Comparison of ENCODE assay signal across 14 mouse cellular contexts in genomic region chr5:35070953-35071352, GRCm38 (mm10). TPM values are rescaled to one million over a fixed set of nuclear protein-coding genes. Genes with fewer than 3 reads are reported as not detected.
A peak's percentile ranks its signal among the peaks of the same experiment; 100 is the strongest.
DNase-seq lines count a peak whose midpoint lies in the region; ATAC-seq lines count a peak whose summit lies in the region.
"Had no signal": no experiment of that assay in that cellular context is flagged by ENCODE, and none has a peak within 500 bp of the region (broad histone marks: within the 10 kb centered on the region; RNA-seq: fewer than 3 reads in every experiment).

No protein-coding gene starts in this region.

- DNase-seq in forebrain, embryonic 10.5 days (ENCODE audit: extremely low spot score, low spot score), result no peak
- peak; percentile 43 for DNase-seq in midbrain, embryonic 14.5 days
- no peak for DNase-seq in Muller cell, postnatal 12 days (ENCODE audit: inconsistent ontology term)
- no peak for DNase-seq in testis, postnatal 10 days (ENCODE audit: low spot score)
- DNase-seq: cerebellum, adult 11 months; kidney, adult 9 months; lung, embryonic 14.5 days; thymus, postnatal 14 days had no signal

- no peaks in the 10 kb centered on the region for H3K27me3 ChIP-seq in forebrain, embryonic 12.5 days
- no peaks in the 10 kb centered on the region for H3K27me3 ChIP-seq in forebrain, embryonic 10.5 days (ENCODE audit: poor library complexity, severe bottlenecking)
- H3K27me3 ChIP-seq in midbrain, embryonic 14.5 days (ENCODE audit: control insufficient read depth, insufficient read depth, low read length), result no peaks in the 10 kb centered on the region
- no peaks in the 10 kb centered on the region for H3K27me3 ChIP-seq in midbrain, embryonic 16.5 days (ENCODE audit: control insufficient read depth, insufficient read depth, low read depth, low read length)
- no peaks in the 10 kb centered on the region for H3K27me3 ChIP-seq in hindbrain, embryonic 16.5 days (replicated peaks; ENCODE audit: control insufficient read depth, insufficient read depth, low read length)
- no peaks in the 10 kb centered on the region for H3K27me3 ChIP-seq in neural tube, embryonic 14.5 days (ENCODE audit: control insufficient read depth, insufficient read depth, low read length)
- H3K27me3 ChIP-seq: limb, embryonic 12.5 days had no signal

- peak overlapping the region; percentile 5; the same call in 1 of the 2 replicates for H3K27ac ChIP-seq in forebrain, embryonic 12.5 days
- H3K27ac ChIP-seq in forebrain, embryonic 10.5 days, result no peak overlapping the region; the same call in 1 of the 2 replicates
- H3K27ac ChIP-seq in midbrain, embryonic 14.5 days (replicated peaks; ENCODE audit: low read depth, low read length), result no peak overlapping the region
- no peak overlapping the region for H3K27ac ChIP-seq in midbrain, embryonic 16.5 days (ENCODE audit: low read length)
- no peak overlapping the region for H3K27ac ChIP-seq in hindbrain, embryonic 16.5 days (ENCODE audit: low read depth, low read length)
- peak overlapping the region; percentile 18; the same call in 1 of the 2 replicates for H3K27ac ChIP-seq in neural tube, embryonic 14.5 days (ENCODE audit: low read depth, low read length)
- H3K27ac ChIP-seq: limb, embryonic 12.5 days had no signal

- no peaks in the 10 kb centered on the region for H3K36me3 ChIP-seq in forebrain, embryonic 12.5 days (replicated peaks)
- H3K36me3 ChIP-seq in forebrain, embryonic 10.5 days (replicated peaks), result no peaks in the 10 kb centered on the region
- no peaks in the 10 kb centered on the region for H3K36me3 ChIP-seq in midbrain, embryonic 14.5 days (ENCODE audit: control insufficient read depth, insufficient read depth, low read length)
- peaks cover 2% of the 10 kb centered on the region; the same call in 1 of the 2 replicates for H3K36me3 ChIP-seq in midbrain, embryonic 16.5 days (ENCODE audit: control insufficient read depth, insufficient read depth, low read length)
- H3K36me3 ChIP-seq in hindbrain, embryonic 16.5 days (ENCODE audit: control insufficient read depth, insufficient read depth, low read length), result 0 out of 2 replicates have a peak, but pooled peaks cover 2% of the 10 kb centered on the region
- no peaks in the 10 kb centered on the region for H3K36me3 ChIP-seq in neural tube, embryonic 14.5 days (ENCODE audit: control insufficient read depth, insufficient read depth, low read length)
- H3K36me3 ChIP-seq: limb, embryonic 12.5 days had no signal

- no peak overlapping the region for H3K4me2 ChIP-seq in forebrain, embryonic 12.5 days
- H3K4me2 ChIP-seq in midbrain, embryonic 14.5 days (ENCODE audit: low read length), result no peak overlapping the region
- no peak overlapping the region for H3K4me2 ChIP-seq in midbrain, embryonic 16.5 days (ENCODE audit: low read length)
- no peak overlapping the region for H3K4me2 ChIP-seq in hindbrain, embryonic 16.5 days (ENCODE audit: low read length)
- no peak overlapping the region for H3K4me2 ChIP-seq in neural tube, embryonic 14.5 days (ENCODE audit: low read depth, low read length)
- H3K4me2 ChIP-seq: limb, embryonic 12.5 days; lung, embryonic 14.5 days had no signal

- H3K4me3 ChIP-seq in forebrain, embryonic 12.5 days (replicated peaks), result no peak overlapping the region
- H3K4me3 ChIP-seq in forebrain, embryonic 10.5 days, result no peak overlapping the region
- no peak overlapping the region for H3K4me3 ChIP-seq in midbrain, embryonic 14.5 days (replicated peaks; ENCODE audit: low read depth, low read length)
- H3K4me3 ChIP-seq in midbrain, embryonic 16.5 days (ENCODE audit: low read depth, low read length), result no peak overlapping the region
- no peak overlapping the region for H3K4me3 ChIP-seq in hindbrain, embryonic 16.5 days (ENCODE audit: low read length)
- no peak overlapping the region for H3K4me3 ChIP-seq in neural tube, embryonic 14.5 days (ENCODE audit: low read depth, low read length)
- H3K4me3 ChIP-seq: limb, embryonic 12.5 days had no signal

- H3K4me1 ChIP-seq in forebrain, embryonic 12.5 days, result peaks cover 8% of the 10 kb centered on the region
- H3K4me1 ChIP-seq in forebrain, embryonic 10.5 days, result 0 out of 2 replicates have a peak, but pooled peaks cover 8% of the 10 kb centered on the region
- H3K4me1 ChIP-seq in midbrain, embryonic 14.5 days (ENCODE audit: control insufficient read depth, insufficient read depth, low read length), result 0 out of 2 replicates have a peak, but pooled peaks cover 6% of the 10 kb centered on the region
- no peaks in the 10 kb centered on the region; the same call in 1 of the 2 replicates for H3K4me1 ChIP-seq in midbrain, embryonic 16.5 days (ENCODE audit: control insufficient read depth, insufficient read depth, low read length)
- H3K4me1 ChIP-seq in hindbrain, embryonic 16.5 days (ENCODE audit: control insufficient read depth, insufficient read depth, low read depth, low read length), result peaks cover 3% of the 10 kb centered on the region; the same call in 1 of the 2 replicates
- H3K4me1 ChIP-seq in neural tube, embryonic 14.5 days (ENCODE audit: control insufficient read depth, insufficient read depth, low read length), result 0 out of 2 replicates have a peak, but pooled peaks cover 2% of the 10 kb centered on the region
- H3K4me1 ChIP-seq: limb, embryonic 12.5 days had no signal

- 0 out of 2 replicates have a peak, but pooled peaks have one; percentile 17 for ATAC-seq in forebrain, embryonic 12.5 days (ENCODE audit: low FRiP score)
- no peak; the same call in 1 of the 2 replicates for ATAC-seq in midbrain, embryonic 14.5 days (ENCODE audit: low FRiP score, low TSS enrichment)
- no peak for ATAC-seq in midbrain, embryonic 16.5 days
- peak; percentile 72; the same call in 1 of the 2 replicates for ATAC-seq in hindbrain, embryonic 16.5 days
- ATAC-seq in neural tube, embryonic 14.5 days (ENCODE audit: low read depth), result peak; percentile 57; the same call in 1 of the 2 replicates

- no peaks in the 10 kb centered on the region for H3K9me3 ChIP-seq in forebrain, embryonic 12.5 days
- H3K9me3 ChIP-seq in forebrain, embryonic 10.5 days, result no peaks in the 10 kb centered on the region
- no peaks in the 10 kb centered on the region for H3K9me3 ChIP-seq in midbrain, embryonic 14.5 days (ENCODE audit: control insufficient read depth, low read length)
- H3K9me3 ChIP-seq in midbrain, embryonic 16.5 days (replicated peaks; ENCODE audit: control insufficient read depth, low read length, poor library complexity, severe bottlenecking), result no peaks in the 10 kb centered on the region
- no peaks in the 10 kb centered on the region for H3K9me3 ChIP-seq in hindbrain, embryonic 16.5 days (ENCODE audit: control insufficient read depth, low read length)
- H3K9me3 ChIP-seq in neural tube, embryonic 14.5 days (ENCODE audit: control insufficient read depth, low read length), result no peaks in the 10 kb centered on the region
- H3K9me3 ChIP-seq: limb, embryonic 12.5 days had no signal

- WGBS in forebrain, embryonic 12.5 days, result 69% methylated on average over 7 of the region's 7 CpGs
- 76% methylated on average over 7 of the region's 7 CpGs for WGBS in forebrain, embryonic 10.5 days
- 53% methylated on average over 7 of the region's 7 CpGs for WGBS in midbrain, embryonic 14.5 days
- WGBS in midbrain, embryonic 16.5 days, result 50% methylated on average over 7 of the region's 7 CpGs
- 26% methylated on average over 7 of the region's 7 CpGs for WGBS in hindbrain, embryonic 16.5 days
- 48% methylated on average over 7 of the region's 7 CpGs for WGBS in neural tube, embryonic 14.5 days

- no peak overlapping the region for H3K9ac ChIP-seq in forebrain, embryonic 12.5 days
- H3K9ac ChIP-seq in midbrain, embryonic 14.5 days (replicated peaks; ENCODE audit: low read length), result no peak overlapping the region; the same call in 1 of the 2 replicates
- no peak overlapping the region for H3K9ac ChIP-seq in midbrain, embryonic 16.5 days (ENCODE audit: low read depth, low read length)
- no peak overlapping the region for H3K9ac ChIP-seq in hindbrain, embryonic 16.5 days (ENCODE audit: low read depth, low read length)
- H3K9ac ChIP-seq in neural tube, embryonic 14.5 days (replicated peaks; ENCODE audit: low read depth, low read length), result no peak overlapping the region
- H3K9ac ChIP-seq: limb, embryonic 12.5 days; lung, embryonic 14.5 days had no signal

RNA-seq across cellular contexts. Expression of gene Dok7, which starts 14.4 kb away (rescaled TPM):
- 0.61 and 0.68 TPM in 2 replicates for polyA plus RNA-seq in forebrain, embryonic 12.5 days (2016; fragmentation: Nextera tagmentation; extraction: Ambion mirVana)
- polyA plus RNA-seq in forebrain, embryonic 10.5 days (2016; fragmentation: Nextera tagmentation; extraction: Ambion mirVana), result 0.12 and 0.38 TPM in 2 replicates
- 3.6 and 6.2 TPM in 2 replicates for polyA plus RNA-seq in midbrain, embryonic 14.5 days (2014; fragmentation: Nextera tagmentation; extraction: Ambion mirVana)
- 8.2 and 10.4 TPM in 2 replicates for polyA plus RNA-seq in midbrain, embryonic 16.5 days (2015; fragmentation: Nextera tagmentation; extraction: Ambion mirVana)
- polyA plus RNA-seq in hindbrain, embryonic 16.5 days (2015; fragmentation: Nextera tagmentation; extraction: Ambion mirVana), result 12.0 and 12.5 TPM in 2 replicates
- 4.2 and 5.7 TPM in 2 replicates for polyA plus RNA-seq in neural tube, embryonic 14.5 days (2014; fragmentation: Nextera tagmentation; extraction: Ambion mirVana)

RNA-seq across cellular contexts. Expression of gene Hgfac, which starts 29.6 kb away (rescaled TPM):
- polyA plus RNA-seq in forebrain, embryonic 12.5 days (2016; fragmentation: Nextera tagmentation; extraction: Ambion mirVana), result 0.57 and 0.70 TPM in 2 replicates
- polyA plus RNA-seq in forebrain, embryonic 10.5 days (2016; fragmentation: Nextera tagmentation; extraction: Ambion mirVana), result 0.12 and 0.79 TPM in 2 replicates
- 0.61 and 1.1 TPM in 2 replicates for polyA plus RNA-seq in midbrain, embryonic 14.5 days (2014; fragmentation: Nextera tagmentation; extraction: Ambion mirVana)
- 0.16 and 0.31 TPM in 2 replicates for polyA plus RNA-seq in midbrain, embryonic 16.5 days (2015; fragmentation: Nextera tagmentation; extraction: Ambion mirVana)
- 0.35 and 0.45 TPM in 2 replicates for polyA plus RNA-seq in hindbrain, embryonic 16.5 days (2015; fragmentation: Nextera tagmentation; extraction: Ambion mirVana)
- 0.40 and 0.54 TPM in 2 replicates for polyA plus RNA-seq in neural tube, embryonic 14.5 days (2014; fragmentation: Nextera tagmentation; extraction: Ambion mirVana)
- polyA plus RNA-seq: embryonic facial prominence, embryonic 11.5 days had no signal

RNA-seq across cellular contexts. Expression of gene Lrpap1, which starts 34.6 kb away (rescaled TPM):
- polyA plus RNA-seq in forebrain, embryonic 12.5 days (2016; fragmentation: Nextera tagmentation; extraction: Ambion mirVana), result 94.7 and 96.2 TPM in 2 replicates
- polyA plus RNA-seq in forebrain, embryonic 10.5 days (2016; fragmentation: Nextera tagmentation; extraction: Ambion mirVana), result 73.0 and 75.0 TPM in 2 replicates
- polyA plus RNA-seq in midbrain, embryonic 14.5 days (2014; fragmentation: Nextera tagmentation; extraction: Ambion mirVana), result 132 and 136 TPM in 2 replicates
- 133 and 141 TPM in 2 replicates for polyA plus RNA-seq in midbrain, embryonic 16.5 days (2015; fragmentation: Nextera tagmentation; extraction: Ambion mirVana)
- polyA plus RNA-seq in hindbrain, embryonic 16.5 days (2015; fragmentation: Nextera tagmentation; extraction: Ambion mirVana), result 153 and 186 TPM in 2 replicates
- polyA plus RNA-seq in neural tube, embryonic 14.5 days (2014; fragmentation: Nextera tagmentation; extraction: Ambion mirVana), result 156 and 161 TPM in 2 replicates

Comparison
In these comparisons a context has a peak if more than half of its experiments do, and no peak if none do; other contexts are left out.
1. H3K27ac ChIP-seq: peak in forebrain, embryonic 12.5 days (single experiment) and neural tube, embryonic 14.5 days (single experiment); none in forebrain, embryonic 10.5 days (single experiment), midbrain, embryonic 14.5 days (single experiment), midbrain, embryonic 16.5 days (single experiment) and hindbrain, embryonic 16.5 days (single experiment).
2. ATAC-seq: peak in forebrain, embryonic 12.5 days (single experiment), hindbrain, embryonic 16.5 days (single experiment) and neural tube, embryonic 14.5 days (single experiment); none in midbrain, embryonic 14.5 days (single experiment) and midbrain, embryonic 16.5 days (single experiment).